Mouse (Mus musculus): ENCODE data around the gene Parp2. TPM values are rescaled to one million over a fixed set of nuclear protein-coding genes. Genes with fewer than 3 reads are reported as not detected.
A peak's percentile ranks its signal among the peaks of the same experiment; 100 is the strongest.

The Parp2 gene
- 46.1 and 50.0 TPM in 2 replicates for polyA plus RNA-seq (2016; fragmentation: Nextera tagmentation; extraction: Ambion mirVana)

DNA sequence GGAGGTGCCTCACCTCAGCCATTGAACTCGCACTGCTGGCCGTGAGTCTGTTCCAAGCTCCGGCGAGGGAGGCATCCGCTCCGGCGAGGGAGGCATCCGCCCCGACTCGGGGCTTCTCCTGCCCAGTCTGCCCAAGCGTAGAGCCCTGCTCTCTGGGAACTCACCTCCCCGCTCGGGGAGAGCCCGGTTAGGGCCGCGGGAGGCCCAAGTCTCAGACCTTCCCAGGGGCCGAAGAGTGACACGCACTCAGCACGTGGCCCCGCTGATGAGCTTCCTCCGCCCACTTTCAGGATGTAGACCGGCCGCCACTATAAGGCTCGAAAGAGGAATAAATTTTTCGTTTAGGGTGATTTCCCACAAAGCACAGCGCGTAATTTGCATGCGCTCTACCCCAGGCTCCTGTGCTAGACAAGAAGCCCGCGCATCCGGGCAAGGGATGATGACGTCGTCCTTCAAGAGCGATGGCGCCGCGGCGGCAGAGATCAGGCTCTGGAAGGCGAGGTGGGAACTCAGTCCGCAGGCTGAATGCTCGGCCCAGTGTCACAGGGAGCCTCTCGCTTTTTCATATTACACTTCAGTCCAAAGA lies at the start of gene Parp2, which contains the start of gene Ccnb1ip1:
Gene Parp2, plus strand, starts transcription at position 355 of the 586 bp plus-strand sequence.
Gene Ccnb1ip1, minus strand, starts transcription at position 246 of the 586 bp plus-strand sequence.
- H3K36me3 ChIP-seq: peaks cover 25% of the 10 kb centered on the region
- no peaks in the 10 kb centered on the region for H3K4me1 ChIP-seq
- H3K27me3 ChIP-seq (ENCODE audit: insufficient read depth, poor library complexity, severe bottlenecking): no peaks in the 10 kb centered on the region
- 2% methylated on average over 42 of the region's 42 CpGs for WGBS
- DNase-seq (ENCODE audit: low spot score): peak; percentile 99
- H3K9me3 ChIP-seq: no peaks in the 10 kb centered on the region
- peak within 1 kb of the TSS; percentile 68 for H3K4me3 ChIP-seq
- peak within 1 kb of the TSS; percentile 88 for H3K27ac ChIP-seq

DNA sequence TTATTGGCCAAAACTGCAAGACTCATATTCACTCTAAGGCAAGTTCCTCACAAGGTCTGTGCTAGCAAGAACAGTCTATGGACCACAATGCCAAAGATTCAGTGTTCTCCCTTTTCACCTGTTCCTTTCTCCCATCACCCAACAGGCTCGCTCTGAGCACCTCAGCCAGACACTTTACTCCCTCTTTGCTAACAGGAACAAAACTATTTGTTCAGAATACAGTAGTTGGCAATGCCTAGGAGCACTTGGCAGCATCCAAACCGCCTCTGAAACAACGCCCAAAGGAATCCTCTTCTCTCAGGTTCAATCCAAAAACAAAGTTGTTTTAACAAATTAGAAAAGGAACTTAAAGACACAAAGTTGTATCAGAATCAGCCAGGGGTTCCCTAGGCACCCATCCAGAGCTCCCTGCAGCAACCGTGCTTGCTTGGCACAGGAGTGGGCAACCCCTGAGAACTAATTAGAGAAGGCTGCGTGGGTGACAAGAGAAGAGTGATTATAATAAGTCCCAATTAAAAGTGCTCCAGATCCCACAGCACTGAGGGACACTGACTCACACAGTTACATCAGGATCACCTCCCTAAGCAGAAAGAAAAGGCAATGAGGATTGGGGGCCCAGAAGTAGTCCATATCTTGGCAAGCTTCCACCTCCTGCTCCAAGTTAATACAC lies 49.1 kb upstream of the Parp2 start:
- DNase-seq (ENCODE audit: low spot score): no peak
- H3K4me3 ChIP-seq: no peak overlapping the region
- no peaks in the 10 kb centered on the region for H3K4me1 ChIP-seq
- no peak overlapping the region for H3K27ac ChIP-seq
- no peaks in the 10 kb centered on the region for H3K9me3 ChIP-seq
- WGBS: 78% methylated on average over 5 of the region's 5 CpGs
- 0 out of 2 replicates have a peak, but pooled peaks cover 4% of the 10 kb centered on the region for H3K36me3 ChIP-seq
- no peaks in the 10 kb centered on the region for H3K27me3 ChIP-seq (ENCODE audit: insufficient read depth, poor library complexity, severe bottlenecking)

DNA sequence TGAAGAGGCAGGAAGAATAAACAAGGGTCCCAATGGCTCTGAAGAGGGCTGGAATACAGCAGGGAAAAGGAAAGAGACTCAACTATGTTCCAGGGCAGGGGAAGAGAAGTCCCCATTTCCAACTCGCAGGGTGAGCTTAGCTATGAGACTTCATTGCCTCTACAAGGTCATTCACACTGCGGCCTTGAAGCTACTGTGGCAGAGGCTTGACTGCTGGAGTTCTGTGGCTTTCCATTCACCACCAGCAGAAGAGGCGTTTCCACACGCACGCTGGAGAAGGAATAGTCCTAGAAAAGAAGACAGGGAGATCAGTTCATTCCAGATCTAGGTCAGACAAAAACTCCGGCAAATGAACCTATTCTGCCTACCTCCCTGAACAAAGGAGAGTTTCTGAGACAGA lies 41.9 kb upstream of the Parp2 start:
- no peak for DNase-seq (ENCODE audit: low spot score)
- H3K4me3 ChIP-seq: no peak overlapping the region
- no peaks in the 10 kb centered on the region for H3K4me1 ChIP-seq
- no peaks in the 10 kb centered on the region for H3K9me3 ChIP-seq
- H3K27me3 ChIP-seq (ENCODE audit: insufficient read depth, poor library complexity, severe bottlenecking): no peaks in the 10 kb centered on the region
- WGBS: 86% methylated on average over 6 of the region's 6 CpGs
- H3K27ac ChIP-seq: no peak overlapping the region
- H3K36me3 ChIP-seq: peaks cover 56% of the 10 kb centered on the region

DNA sequence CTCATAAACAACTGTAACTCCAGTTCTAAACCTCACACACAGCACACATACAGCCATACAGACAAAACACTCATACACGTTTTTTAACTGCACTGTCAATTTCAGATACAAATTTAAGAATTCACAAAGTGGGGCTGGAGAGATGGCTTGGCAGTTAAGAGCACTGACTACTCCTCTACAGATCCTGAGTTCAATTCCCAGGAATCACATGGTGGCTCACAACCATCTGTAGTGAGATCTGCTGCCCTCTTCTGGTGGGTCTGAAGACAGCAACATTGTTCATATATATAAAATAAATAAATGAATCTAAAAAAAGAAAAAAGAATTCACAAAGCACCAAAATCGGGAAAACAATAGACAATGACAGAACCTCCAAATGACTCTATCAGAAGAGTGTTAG lies 36.3 kb upstream of the Parp2 start:
- H3K27me3 ChIP-seq (ENCODE audit: insufficient read depth, poor library complexity, severe bottlenecking): no peaks in the 10 kb centered on the region
- H3K27ac ChIP-seq: no peak overlapping the region
- no peaks in the 10 kb centered on the region for H3K4me1 ChIP-seq
- H3K9me3 ChIP-seq: no peaks in the 10 kb centered on the region
- H3K36me3 ChIP-seq: peaks cover 85% of the 10 kb centered on the region
- no peak overlapping the region for H3K4me3 ChIP-seq
- no peak for DNase-seq (ENCODE audit: low spot score)
- WGBS: 77% methylated on average over 2 of the region's 2 CpGs

DNA sequence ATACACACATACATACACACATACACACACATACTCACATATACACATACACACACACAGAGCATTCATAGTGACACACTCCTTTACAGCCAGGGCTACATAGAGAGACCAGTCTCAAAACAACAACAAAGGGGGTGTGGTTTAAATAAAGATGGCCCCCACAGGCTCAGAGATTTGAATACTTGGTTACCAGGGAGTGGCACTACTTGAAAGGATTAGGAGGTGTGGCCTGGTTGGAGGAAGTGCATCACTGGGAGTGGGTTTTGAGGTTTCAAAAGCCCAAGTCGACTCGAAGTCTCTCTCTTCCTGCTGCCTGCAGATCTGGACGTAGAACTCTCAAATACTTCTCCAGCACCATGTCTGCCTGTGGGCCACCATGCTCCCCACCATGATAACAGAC lies 25.5 kb upstream of the Parp2 start:
- peaks cover 22% of the 10 kb centered on the region for H3K36me3 ChIP-seq
- no peak overlapping the region for H3K4me3 ChIP-seq
- H3K9me3 ChIP-seq: no peaks in the 10 kb centered on the region
- no peak for DNase-seq (ENCODE audit: low spot score)
- H3K4me1 ChIP-seq: no peaks in the 10 kb centered on the region; the same call in 1 of the 2 replicates
- H3K27me3 ChIP-seq (ENCODE audit: insufficient read depth, poor library complexity, severe bottlenecking): no peaks in the 10 kb centered on the region
- H3K27ac ChIP-seq: no peak overlapping the region
- WGBS: 89% methylated on average over 3 of the region's 3 CpGs

DNA sequence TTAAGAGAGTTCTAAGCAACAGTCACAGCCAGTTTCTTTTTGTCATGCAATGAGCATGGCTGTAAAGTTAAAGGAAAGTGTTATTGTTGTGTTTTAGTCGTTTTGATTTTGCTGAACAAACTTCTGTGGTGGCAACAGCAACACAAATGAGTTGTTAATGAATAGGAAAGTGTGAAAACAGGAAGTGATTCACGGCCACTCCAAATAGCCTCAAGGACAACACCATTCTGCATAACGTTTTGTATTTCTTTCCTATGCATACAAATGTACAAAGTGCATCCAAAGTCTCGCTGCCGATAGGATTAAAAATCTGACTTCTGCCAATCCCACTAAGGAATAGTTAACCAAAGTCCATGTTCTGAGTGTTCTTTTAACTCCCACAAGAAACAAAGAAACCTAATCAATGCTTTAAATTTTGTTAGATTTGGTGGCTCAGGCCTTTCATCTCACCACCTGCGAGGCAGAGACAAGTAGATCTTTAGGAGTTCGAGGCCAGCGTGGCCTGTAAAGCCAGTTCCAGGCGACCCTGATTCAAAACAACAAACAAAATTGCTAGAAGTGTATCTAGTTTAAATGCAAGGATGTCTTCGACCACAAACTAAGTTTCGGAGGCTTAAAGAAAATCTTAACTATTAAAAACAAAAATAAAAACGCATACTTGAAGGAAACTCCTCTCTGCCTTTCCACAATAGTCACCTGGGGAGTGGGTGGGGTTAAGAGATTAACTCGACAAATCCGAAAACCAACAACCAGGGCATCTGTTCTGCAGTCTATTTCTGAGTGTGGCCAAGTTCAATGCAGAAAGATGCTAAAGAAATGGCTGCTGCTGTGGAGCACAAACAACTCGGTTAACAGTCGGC lies 23.0 kb upstream of the Parp2 start:
- Histone ChIP-seq H3K27ac (peak overlapping the region; percentile 86), H3K4me1 (no peaks in the 10 kb centered on the region; the same call in 1 of the 2 replicates), H3K27me3 (ENCODE audit: insufficient read depth, poor library complexity, severe bottlenecking) (no peaks in the 10 kb centered on the region), H3K9me3 (no peaks in the 10 kb centered on the region), H3K36me3 (peaks cover 15% of the 10 kb centered on the region), H3K4me3 (peak overlapping the region; percentile 77)
- 25% methylated on average over 16 of the region's 16 CpGs for WGBS
- DNase-seq (ENCODE audit: low spot score): no peak

DNA sequence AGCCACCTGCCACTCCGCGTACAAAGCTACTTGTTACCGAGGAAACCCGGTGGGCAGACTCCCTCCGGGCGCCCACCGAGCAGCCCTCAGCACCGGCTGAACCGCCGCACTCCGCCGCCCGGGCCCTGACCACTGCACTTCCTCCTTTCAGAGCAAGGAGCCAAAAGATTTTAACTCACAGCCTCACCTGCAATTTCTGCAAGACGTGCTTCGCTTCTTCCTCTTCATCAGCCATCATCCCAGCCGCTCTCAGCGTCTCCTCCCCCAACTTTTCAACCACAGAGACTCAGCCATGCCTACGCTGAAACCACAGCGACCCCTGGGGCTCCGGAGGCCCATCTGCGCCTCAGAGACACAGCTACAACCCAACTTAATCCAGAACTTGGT lies 22.4 kb upstream of the Parp2 start, which contains the start of gene Ttc5:
Gene Ttc5, minus strand, starts transcription at position 269 of the 387 bp plus-strand sequence.
- Histone ChIP-seq H3K9me3 (no peaks in the 10 kb centered on the region), H3K27ac (peak within 1 kb of the TSS; percentile 86), H3K36me3 (peaks cover 14% of the 10 kb centered on the region), H3K4me3 (peak within 1 kb of the TSS; percentile 77), H3K4me1 (no peaks in the 10 kb centered on the region; the same call in 1 of the 2 replicates), H3K27me3 (ENCODE audit: insufficient read depth, poor library complexity, severe bottlenecking) (no peaks in the 10 kb centered on the region)
- WGBS: under 1% methylated on average over 21 of the region's 21 CpGs
- DNase-seq (ENCODE audit: low spot score): peak; percentile 94

DNA sequence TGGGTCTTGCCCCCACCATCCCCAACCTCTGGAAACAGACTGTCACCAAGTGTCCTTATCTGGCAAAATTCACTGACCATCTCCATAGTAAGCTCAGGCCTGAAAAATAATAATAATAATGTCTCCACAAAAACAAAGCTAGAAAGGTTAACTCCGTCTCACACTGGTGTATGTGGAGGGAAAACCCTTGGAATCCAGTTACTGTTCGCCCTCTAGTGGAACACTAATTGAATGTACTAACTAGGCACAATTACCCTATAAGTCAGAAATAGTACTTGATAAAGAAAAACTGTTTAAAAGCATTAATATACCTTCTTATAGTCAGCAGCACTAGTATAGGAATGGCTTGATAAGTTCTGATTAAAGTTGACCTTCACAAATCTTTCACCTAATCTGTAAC lies 19.5 kb upstream of the Parp2 start:
- Histone ChIP-seq H3K4me3 (no peak overlapping the region), H3K36me3 (no peaks in the 10 kb centered on the region), H3K27ac (no peak overlapping the region), H3K4me1 (no peaks in the 10 kb centered on the region; the same call in 1 of the 2 replicates), H3K9me3 (no peaks in the 10 kb centered on the region), H3K27me3 (ENCODE audit: insufficient read depth, poor library complexity, severe bottlenecking) (no peaks in the 10 kb centered on the region)
- DNase-seq (ENCODE audit: low spot score): peak; percentile 14
- 6% methylated on average over 2 of the region's 2 CpGs for WGBS

DNA sequence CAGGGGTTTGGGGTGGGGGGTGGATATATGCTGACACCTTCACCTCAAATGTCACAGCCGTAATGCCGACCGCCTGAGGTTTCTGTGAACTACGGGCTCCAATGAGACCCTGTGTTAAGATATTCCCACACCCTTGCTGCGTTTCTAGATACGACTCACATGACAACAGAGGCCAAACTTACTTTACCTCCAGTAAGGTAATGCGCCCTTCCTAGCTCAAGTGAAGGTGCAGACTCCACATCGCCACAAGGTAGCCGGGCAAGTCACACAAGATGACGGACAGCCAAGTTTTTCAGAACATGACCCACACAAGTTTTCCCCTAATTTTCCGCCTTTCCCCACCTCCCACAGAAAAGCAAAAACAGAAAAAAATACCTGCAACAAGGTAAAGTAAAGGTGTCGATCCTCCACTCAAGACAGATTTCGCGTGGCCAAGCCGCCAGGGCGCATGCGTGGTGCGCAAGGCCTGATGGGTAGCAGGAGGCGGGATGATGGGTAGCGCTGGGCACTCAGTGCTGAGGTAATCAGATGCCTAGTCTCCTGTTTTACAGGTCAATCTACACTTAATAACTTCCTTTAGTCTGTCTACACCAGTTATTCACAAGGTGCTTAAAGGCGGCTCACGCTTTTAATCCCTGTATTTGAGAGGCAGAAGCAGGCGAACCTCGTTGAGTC lies 12.2 kb upstream of the Parp2 start:
- no peaks in the 10 kb centered on the region for H3K36me3 ChIP-seq

DNA sequence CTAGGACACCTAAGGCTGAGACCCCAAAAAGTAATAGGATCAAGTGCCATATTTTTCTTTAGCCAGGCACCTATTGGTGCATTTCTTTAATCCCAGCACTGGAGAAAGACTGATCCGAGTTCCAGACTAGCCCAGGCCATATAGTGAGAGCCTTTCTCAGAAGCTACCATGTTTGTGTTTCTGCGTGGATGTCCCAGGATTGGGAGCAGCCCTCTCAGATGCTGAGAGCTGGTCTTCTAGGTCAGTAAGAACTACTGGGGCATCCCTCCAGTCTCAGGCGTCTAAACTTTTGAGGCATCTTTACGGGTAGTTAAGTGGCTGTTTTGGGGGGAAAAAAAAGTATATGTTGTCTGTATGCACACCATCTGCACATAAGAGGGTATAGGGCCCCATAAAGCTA lies 11.7 kb upstream of the Parp2 start:
- DNase-seq (ENCODE audit: low spot score): no peak
- no peak overlapping the region for H3K4me3 ChIP-seq
- no peaks in the 10 kb centered on the region for H3K9me3 ChIP-seq
- WGBS: 84% methylated on average over 4 of the region's 4 CpGs
- no peaks in the 10 kb centered on the region for H3K4me1 ChIP-seq
- H3K27me3 ChIP-seq (ENCODE audit: insufficient read depth, poor library complexity, severe bottlenecking): no peaks in the 10 kb centered on the region
- H3K27ac ChIP-seq: no peak overlapping the region
- no peaks in the 10 kb centered on the region for H3K36me3 ChIP-seq

More for the DNA sequence above, 12.2 kb upstream of the Parp2 start:
- DNase-seq (ENCODE audit: low spot score): no peak
- no peak overlapping the region for H3K4me3 ChIP-seq
- no peak overlapping the region for H3K27ac ChIP-seq
- no peaks in the 10 kb centered on the region for H3K27me3 ChIP-seq (ENCODE audit: insufficient read depth, poor library complexity, severe bottlenecking)
- H3K4me1 ChIP-seq: no peaks in the 10 kb centered on the region
- WGBS: 89% methylated on average over 24 of the region's 24 CpGs
- no peaks in the 10 kb centered on the region for H3K9me3 ChIP-seq

DNA sequence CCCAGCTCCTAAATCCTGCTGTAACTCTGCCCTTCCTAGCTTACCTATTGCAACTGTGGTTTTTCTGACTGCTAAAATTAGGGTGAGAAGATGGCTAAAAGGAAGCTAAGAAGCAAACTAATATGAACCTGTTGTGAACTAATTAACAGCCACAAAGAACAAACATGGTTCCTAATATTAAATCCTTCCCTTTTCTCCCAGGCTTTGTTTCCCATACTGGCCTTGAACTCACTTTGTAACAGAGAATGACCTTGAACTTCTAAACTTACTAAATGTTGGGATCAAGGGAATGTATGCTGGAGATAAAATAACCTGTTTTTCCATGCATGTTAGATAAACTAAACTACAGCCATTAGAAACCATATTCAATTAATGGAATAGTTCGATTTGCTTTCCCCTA lies 11.2 kb upstream of the Parp2 start:
- 88% methylated on average over 1 of the region's 1 CpGs for WGBS
- H3K4me1 ChIP-seq: no peaks in the 10 kb centered on the region

DNA sequence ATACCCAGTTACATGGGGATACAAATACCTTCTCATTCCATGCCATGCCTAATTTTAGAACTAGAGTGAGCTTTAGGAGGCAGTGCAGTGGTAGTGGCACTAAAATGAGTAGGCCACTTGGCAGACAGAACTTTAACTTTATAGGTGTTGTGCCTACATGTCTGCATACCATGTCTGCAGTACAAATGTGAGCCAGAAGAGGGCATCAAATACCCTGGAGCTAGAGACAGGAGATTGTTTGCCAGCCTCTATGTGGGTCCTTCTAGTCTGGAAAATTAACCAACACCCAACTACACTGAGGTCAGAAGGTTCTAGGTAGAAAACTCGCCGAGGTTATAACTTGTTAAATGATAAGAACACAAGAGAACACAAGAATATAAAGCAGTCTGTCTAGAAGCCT lies 9.1 kb upstream of the Parp2 start:
- Histone ChIP-seq H3K27me3 (ENCODE audit: insufficient read depth, poor library complexity, severe bottlenecking) (no peaks in the 10 kb centered on the region), H3K9me3 (no peaks in the 10 kb centered on the region), H3K27ac (no peak overlapping the region), H3K4me1 (no peaks in the 10 kb centered on the region), H3K36me3 (no peaks in the 10 kb centered on the region), H3K4me3 (no peak overlapping the region)
- WGBS: 51% methylated on average over 2 of the region's 2 CpGs
- no peak for DNase-seq (ENCODE audit: low spot score)

More for the DNA sequence above, 11.2 kb upstream of the Parp2 start:
- Histone ChIP-seq H3K27ac (no peak overlapping the region), H3K9me3 (no peaks in the 10 kb centered on the region), H3K27me3 (ENCODE audit: insufficient read depth, poor library complexity, severe bottlenecking) (no peaks in the 10 kb centered on the region), H3K36me3 (no peaks in the 10 kb centered on the region), H3K4me3 (no peak overlapping the region)
- no peak for DNase-seq (ENCODE audit: low spot score)
